Mouse (Mus musculus) heart, postnatal 10 days (tissue): ENCODE measurements at regions not wholly inside any gene's neighbourhood (a gene's known extent, or its start where the extent isn't known, plus 50 kb on each side); places are given as distances from the start of the nearest gene placed in this dataset.

Experiments
- DNase-seq, 2 experiments: peaks; one replicate each; pipeline ENCODE4 v3.0.0; 2021
- intact Hi-C: fragments of 180-260 bp; cut with DNase I; formaldehyde crosslinking; loops from one replicate; pipeline ENCODE4 v1.15.1; 2025

GRCm38 (mm10) chr7:133262161-133262560 is 138.0 kb upstream of the Ctbp2 start:
- intact Hi-C loops = no loop called here
- DNase-seq = peak; percentile 7 to 10

GRCm38 (mm10) chr7:133259143-133259542 is 135.0 kb upstream of the Ctbp2 start:
- intact Hi-C loops = no loop called here
- DNase-seq = no peak

GRCm38 (mm10) chr7:133256831-133257230 is 132.7 kb upstream of the Ctbp2 start:
- no peak for DNase-seq
- intact Hi-C loops = no loop called here

- peak in 1 of 2 experiments; percentile 10 for DNase-seq
- intact Hi-C loops = no loop called here
Measured at GRCm38 (mm10) chr7:133244601-133245000, 120.4 kb upstream of the Ctbp2 start.

GRCm38 (mm10) chr7:133234326-133234725 is 110.2 kb upstream of the Ctbp2 start:
- intact Hi-C loops = no loop called here
- DNase-seq = no peak

- intact Hi-C loops = no loop called here
- no peak for DNase-seq
Measured at GRCm38 (mm10) chr7:133232889-133233441, 108.8 kb upstream of the Ctbp2 start.

GRCm38 (mm10) chr7:133230806-133231205 is 106.7 kb upstream of the Ctbp2 start:
- peak in 1 of 2 experiments; percentile 11 for DNase-seq

GRCm38 (mm10) chr7:133223948-133224652 is 99.9 kb upstream of the Ctbp2 start:
- intact Hi-C loops = no loop called here
- no peak for DNase-seq

More at GRCm38 (mm10) chr7:133230806-133231205, 106.7 kb upstream of the Ctbp2 start:
- intact Hi-C loops = no loop called here

GRCm38 (mm10) chr7:133212328-133212727 is 88.2 kb upstream of the Ctbp2 start:
- intact Hi-C loops = no loop called here
- DNase-seq = no peak

GRCm38 (mm10) chr7:133205704-133206103 is 81.5 kb upstream of the Ctbp2 start:
- intact Hi-C loops = no loop called here

GRCm38 (mm10) chr7:133204485-133204884 is 80.3 kb upstream of the Ctbp2 start:
- no peak for DNase-seq
- intact Hi-C loops = no loop called here

More at GRCm38 (mm10) chr7:133205704-133206103, 81.5 kb upstream of the Ctbp2 start:
- DNase-seq = peak in 1 of 2 experiments; percentile 14

GRCm38 (mm10) chr7:133203933-133204332 is 79.8 kb upstream of the Ctbp2 start:
- intact Hi-C loops = no loop called here
- DNase-seq = no peak

GRCm38 (mm10) chr7:133202092-133202880 is 78.1 kb upstream of the Ctbp2 start:
- intact Hi-C loops = no loop called here
- DNase-seq = no peak

GRCm38 (mm10) chr7:133199046-133199445 is 74.9 kb upstream of the Ctbp2 start:
- intact Hi-C loops = no loop called here
- DNase-seq = peak in 1 of 2 experiments; percentile 21

- intact Hi-C loops = no loop called here
- DNase-seq = no peak
Measured at GRCm38 (mm10) chr7:133189880-133190462, 65.8 kb upstream of the Ctbp2 start.

- DNase-seq = peak; percentile 77 to 85
- intact Hi-C loops = no loop called here
Measured at GRCm38 (mm10) chr7:133185931-133186601, 61.9 kb upstream of the Ctbp2 start.

GRCm38 (mm10) chr7:133184905-133185594 is 60.9 kb upstream of the Ctbp2 start:
- intact Hi-C loops = no loop called here
- no peak for DNase-seq

- intact Hi-C loops = no loop called here
- DNase-seq = no peak
Measured at GRCm38 (mm10) chr7:133181388-133181787, 57.2 kb upstream of the Ctbp2 start.

- DNase-seq = peak in 1 of 2 experiments; percentile 31
- intact Hi-C loops = loop anchor here (2.0 to 5.0 kb wide), 2 partner anchors 54 to 280 kb away; partner anchors contain the start of gene Fgfr2
Measured at GRCm38 (mm10) chr7:133177179-133177575, 53.0 kb upstream of the Ctbp2 start.
